Mouse (Mus musculus) erythroid progenitor cell, adult 5-6 weeks (primary cell): ENCODE measurements around the gene Erbb4. TPM values are rescaled to one million over a fixed set of nuclear protein-coding genes. Genes with fewer than 3 reads are reported as not detected.

ENCODE experiments used
- ATAC-seq: replicated peaks from 2 replicates; pipeline ENCODE4 v1.8.0; 2016; ENCODE audit warnings: moderate number of reproducible peaks, mild to moderate bottlenecking, moderate TSS enrichment, inconsistent platforms; ENCODE audit not compliant: poor library complexity, low FRiP score, severe bottlenecking
- total RNA-seq, 2 experiments: library from RNA; stranded (forward) in 1 of 2; stranded (reverse) in 1 of 2; fragments of 150-400 nt in 1 of 2; fragments of 186-747, 209-891 nt in 1 of 2; gene quantifications; 2 replicates each; pipeline versions ENCODE4 v1.2.3 to v1.2.4; 2015 to 2017; ENCODE audit warnings: low replicate concordance in 2 of 2

Gene Erbb4
- total RNA-seq, 2 experiments from 2014 or later, result not detected

- ATAC-seq, result no peak
These were observed 440.8 kb downstream of the Erbb4 start for GRCm38 (mm10) chr1:68666831-68667601.

- no peak for ATAC-seq
These were observed 517.4 kb downstream of the Erbb4 start for GRCm38 (mm10) chr1:68590475-68590874.

GRCm38 (mm10) chr1:68573851-68574540 lies 533.9 kb downstream of the Erbb4 start:
- no peak for ATAC-seq

- no peak for ATAC-seq
These were observed 536.9 kb downstream of the Erbb4 start for GRCm38 (mm10) chr1:68570924-68571323.

- no peak for ATAC-seq
These were observed 564.9 kb downstream of the Erbb4 start for GRCm38 (mm10) chr1:68542942-68543341.

GRCm38 (mm10) chr1:68517820-68518219 lies 590.0 kb downstream of the Erbb4 start:
- ATAC-seq, result no peak

- ATAC-seq, result no peak
These were observed 604.0 kb downstream of the Erbb4 start for GRCm38 (mm10) chr1:68503873-68504272.

GRCm38 (mm10) chr1:68501561-68501960 lies 606.3 kb downstream of the Erbb4 start:
- ATAC-seq, result no peak

GRCm38 (mm10) chr1:68466390-68466960 lies 641.4 kb downstream of the Erbb4 start:
- ATAC-seq, result no peak

GRCm38 (mm10) chr1:68451274-68451673 lies 656.6 kb downstream of the Erbb4 start:
- no peak for ATAC-seq

- ATAC-seq, result no peak
These were observed 683.4 kb downstream of the Erbb4 start for GRCm38 (mm10) chr1:68424336-68424983.

GRCm38 (mm10) chr1:68401204-68401603 lies 706.7 kb downstream of the Erbb4 start:
- no peak for ATAC-seq

- no peak for ATAC-seq
These were observed 736.3 kb downstream of the Erbb4 start for GRCm38 (mm10) chr1:68371531-68371930.

GRCm38 (mm10) chr1:68333714-68334113 lies 774.1 kb downstream of the Erbb4 start:
- no peak for ATAC-seq

- ATAC-seq, result no peak
These were observed 802.0 kb downstream of the Erbb4 start for GRCm38 (mm10) chr1:68305813-68306212.

GRCm38 (mm10) chr1:68284443-68284842 lies 823.4 kb downstream of the Erbb4 start:
- no peak for ATAC-seq

- ATAC-seq, result no peak
These were observed 832.0 kb downstream of the Erbb4 start for GRCm38 (mm10) chr1:68275819-68276218.

GRCm38 (mm10) chr1:68178580-68178979 lies 929.3 kb downstream of the Erbb4 start:
- no peak for ATAC-seq

GRCm38 (mm10) chr1:68155253-68155652 lies 952.6 kb downstream of the Erbb4 start:
- no peak for ATAC-seq

GRCm38 (mm10) chr1:68150572-68150971 lies 957.3 kb downstream of the Erbb4 start:
- ATAC-seq, result no peak
